Mouse (Mus musculus): ENCODE data around the gene Mybl2. TPM values are rescaled to one million over a fixed set of nuclear protein-coding genes. Genes with fewer than 3 reads are reported as not detected.

Mybl2 gene
- polyA plus RNA-seq, 1 experiment from 2014 or later, result 10.5 TPM

- H3K4me3 ChIP-seq (ENCODE audit: low read depth, low read length), result no peak overlapping the region
- no peaks in the 10 kb centered on the region for H3K9me3 ChIP-seq (replicated peaks; ENCODE audit: control insufficient read depth, low read length)
- H3K9ac ChIP-seq (ENCODE audit: low read length), result no peak overlapping the region
- WGBS, result 80% methylated on average over 3 of the region's 3 CpGs
- DNase-seq (ENCODE audit: low spot score), result no peak
- no peaks in the 10 kb centered on the region for H3K27me3 ChIP-seq (replicated peaks; ENCODE audit: control insufficient read depth, insufficient read depth, low read length)
- no peaks in the 10 kb centered on the region for H3K4me1 ChIP-seq (ENCODE audit: control insufficient read depth, insufficient read depth, low read length)
- peaks cover 43% of the 10 kb centered on the region for H3K36me3 ChIP-seq (ENCODE audit: control insufficient read depth, insufficient read depth, low read length)
- H3K27ac ChIP-seq (ENCODE audit: low read depth, low read length), result no peak overlapping the region
- no peak for ATAC-seq
- no peak overlapping the region for H3K4me2 ChIP-seq (ENCODE audit: low read length)
Observed at GRCm38 (mm10) chr2:163075234-163075633, 20.7 kb downstream of the Mybl2 start.

DNA sequence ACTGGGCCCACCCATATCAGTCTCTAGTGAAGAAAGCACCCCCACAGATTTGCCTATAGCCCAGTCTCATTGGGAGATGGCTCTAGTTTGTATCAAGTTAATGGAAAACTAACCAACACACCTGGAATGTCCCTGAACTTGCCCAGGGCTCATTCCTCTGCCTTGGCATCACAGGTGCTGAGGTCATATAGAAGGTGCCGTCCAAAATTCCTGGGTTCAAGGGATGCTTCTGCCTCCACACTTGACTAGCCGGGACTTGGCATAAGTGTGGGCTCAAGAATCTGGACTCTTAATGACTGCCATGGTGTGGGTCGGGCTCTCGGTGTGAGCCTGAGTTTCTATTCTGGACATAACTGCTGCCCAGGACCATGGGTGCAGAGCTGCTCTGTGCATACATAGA is 24.6 kb downstream of the Mybl2 start:
- no peaks in the 10 kb centered on the region for H3K4me1 ChIP-seq (ENCODE audit: control insufficient read depth, insufficient read depth, low read length)
- DNase-seq (ENCODE audit: low spot score), result no peak
- H3K27me3 ChIP-seq (replicated peaks; ENCODE audit: control insufficient read depth, insufficient read depth, low read length), result no peaks in the 10 kb centered on the region
- H3K36me3 ChIP-seq (ENCODE audit: control insufficient read depth, insufficient read depth, low read length), result peaks cover 24% of the 10 kb centered on the region
- H3K4me2 ChIP-seq (ENCODE audit: low read length), result no peak overlapping the region
- H3K9me3 ChIP-seq (replicated peaks; ENCODE audit: control insufficient read depth, low read length), result no peaks in the 10 kb centered on the region
- no peak for ATAC-seq
- WGBS, result 97% methylated on average over 4 of the region's 4 CpGs
- H3K27ac ChIP-seq (ENCODE audit: low read depth, low read length), result no peak overlapping the region
- H3K4me3 ChIP-seq (ENCODE audit: low read depth, low read length), result no peak overlapping the region
- H3K9ac ChIP-seq (ENCODE audit: low read length), result no peak overlapping the region

GRCm38 (mm10) chr2:163082591-163082990 is 28.1 kb downstream of the Mybl2 start:
- H3K9ac ChIP-seq (ENCODE audit: low read length), result no peak overlapping the region
- WGBS, result 93% methylated on average over 5 of the region's 5 CpGs
- DNase-seq (ENCODE audit: low spot score), result no peak
- H3K27ac ChIP-seq (ENCODE audit: low read depth, low read length), result no peak overlapping the region
- H3K4me3 ChIP-seq (ENCODE audit: low read depth, low read length), result no peak overlapping the region
- H3K36me3 ChIP-seq (ENCODE audit: control insufficient read depth, insufficient read depth, low read length), result 0 out of 2 replicates have a peak, but pooled peaks cover 7% of the 10 kb centered on the region
- H3K27me3 ChIP-seq (replicated peaks; ENCODE audit: control insufficient read depth, insufficient read depth, low read length), result no peaks in the 10 kb centered on the region
- no peaks in the 10 kb centered on the region for H3K9me3 ChIP-seq (replicated peaks; ENCODE audit: control insufficient read depth, low read length)
- no peaks in the 10 kb centered on the region for H3K4me1 ChIP-seq (ENCODE audit: control insufficient read depth, insufficient read depth, low read length)
- ATAC-seq, result no peak
- no peak overlapping the region for H3K4me2 ChIP-seq (ENCODE audit: low read length)

DNA sequence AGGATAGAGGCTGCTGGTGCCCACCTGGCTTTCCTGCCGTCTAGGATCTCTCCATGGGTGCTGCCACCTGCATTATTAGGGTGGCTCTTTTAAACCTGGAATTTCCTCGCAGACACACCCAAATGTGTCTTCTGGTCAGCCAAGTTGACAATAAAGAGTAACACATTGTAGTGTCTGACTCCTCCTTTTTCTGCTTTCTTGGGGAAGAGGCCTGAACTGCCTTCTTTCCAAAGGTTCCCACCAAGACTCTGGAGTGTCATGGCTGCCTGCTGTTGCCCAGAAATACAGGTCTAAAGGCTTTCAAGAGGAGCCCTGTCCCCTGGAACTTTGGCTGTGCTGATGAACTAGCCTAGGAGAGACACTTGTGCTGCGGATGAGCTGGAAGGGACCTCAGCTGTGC is 30.0 kb downstream of the Mybl2 start:
- no peak for ATAC-seq
- H3K9me3 ChIP-seq (replicated peaks; ENCODE audit: control insufficient read depth, low read length), result no peaks in the 10 kb centered on the region
- H3K4me1 ChIP-seq (ENCODE audit: control insufficient read depth, insufficient read depth, low read length), result no peaks in the 10 kb centered on the region
- H3K9ac ChIP-seq (ENCODE audit: low read length), result no peak overlapping the region
- no peak overlapping the region for H3K4me2 ChIP-seq (ENCODE audit: low read length)
- H3K27me3 ChIP-seq (replicated peaks; ENCODE audit: control insufficient read depth, insufficient read depth, low read length), result no peaks in the 10 kb centered on the region
- no peak overlapping the region for H3K4me3 ChIP-seq (ENCODE audit: low read depth, low read length)
- DNase-seq (ENCODE audit: low spot score), result no peak
- 0 out of 2 replicates have a peak, but pooled peaks cover 3% of the 10 kb centered on the region for H3K36me3 ChIP-seq (ENCODE audit: control insufficient read depth, insufficient read depth, low read length)
- no peak overlapping the region for H3K27ac ChIP-seq (ENCODE audit: low read depth, low read length)
- 92% methylated on average over 3 of the region's 3 CpGs for WGBS

DNA sequence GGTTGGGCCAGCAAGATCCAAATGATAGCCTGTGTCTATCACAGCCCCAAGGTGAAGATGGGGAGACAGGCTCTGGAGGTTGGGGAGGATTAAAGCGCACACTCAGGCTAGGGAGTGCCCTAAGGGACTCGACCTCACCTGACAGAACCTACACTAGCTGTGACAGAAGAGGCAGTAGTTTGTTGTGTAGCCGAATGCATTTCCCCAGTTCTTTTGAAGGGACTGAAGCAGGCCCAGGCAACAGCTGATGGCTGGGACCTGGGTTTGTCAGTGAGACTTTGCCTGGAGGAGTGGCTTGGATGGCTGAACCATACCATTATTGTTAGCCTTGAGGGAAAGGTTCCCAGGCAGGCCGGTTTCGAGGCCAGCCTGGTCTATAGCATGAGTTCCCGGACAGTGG is 30.6 kb downstream of the Mybl2 start:
- H3K27me3 ChIP-seq (replicated peaks; ENCODE audit: control insufficient read depth, insufficient read depth, low read length), result no peaks in the 10 kb centered on the region
- ATAC-seq, result no peak
- 86% methylated on average over 6 of the region's 6 CpGs for WGBS
- no peak overlapping the region for H3K27ac ChIP-seq (ENCODE audit: low read depth, low read length)
- H3K4me2 ChIP-seq (ENCODE audit: low read length), result no peak overlapping the region
- DNase-seq (ENCODE audit: low spot score), result no peak
- no peak overlapping the region for H3K4me3 ChIP-seq (ENCODE audit: low read depth, low read length)
- H3K4me1 ChIP-seq (ENCODE audit: control insufficient read depth, insufficient read depth, low read length), result no peaks in the 10 kb centered on the region
- H3K9ac ChIP-seq (ENCODE audit: low read length), result no peak overlapping the region
- no peaks in the 10 kb centered on the region for H3K36me3 ChIP-seq (ENCODE audit: control insufficient read depth, insufficient read depth, low read length)
- H3K9me3 ChIP-seq (replicated peaks; ENCODE audit: control insufficient read depth, low read length), result no peaks in the 10 kb centered on the region

DNA sequence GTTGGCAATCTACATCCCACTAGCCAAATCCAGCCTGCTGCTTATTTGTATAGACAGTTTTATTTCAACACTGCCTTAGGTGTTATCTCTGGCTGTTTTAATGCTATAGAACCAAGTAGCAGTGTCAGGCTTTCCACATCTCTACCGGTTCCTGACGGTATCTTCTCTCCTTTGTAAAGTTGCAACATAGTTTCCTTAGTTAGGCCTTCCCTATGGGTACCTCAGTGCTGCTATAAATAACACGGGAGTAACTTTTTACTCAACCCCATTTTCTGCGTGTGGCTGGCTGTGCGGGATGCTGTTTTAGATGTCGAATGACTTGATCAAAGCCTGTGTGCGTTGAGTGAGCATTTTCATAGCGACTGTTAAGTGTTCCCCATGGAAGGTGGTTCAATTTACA is 32.1 kb downstream of the Mybl2 start:
- Histone ChIP-seq H3K27ac (ENCODE audit: low read depth, low read length) (no peak overlapping the region), H3K4me1 (ENCODE audit: control insufficient read depth, insufficient read depth, low read length) (no peaks in the 10 kb centered on the region), H3K27me3 (replicated peaks; ENCODE audit: control insufficient read depth, insufficient read depth, low read length) (no peaks in the 10 kb centered on the region), H3K36me3 (ENCODE audit: control insufficient read depth, insufficient read depth, low read length) (no peaks in the 10 kb centered on the region), H3K4me2 (ENCODE audit: low read length) (no peak overlapping the region), H3K9ac (ENCODE audit: low read length) (no peak overlapping the region), H3K4me3 (ENCODE audit: low read depth, low read length) (no peak overlapping the region), H3K9me3 (replicated peaks; ENCODE audit: control insufficient read depth, low read length) (no peaks in the 10 kb centered on the region)
- DNase-seq (ENCODE audit: low spot score) (no peak), ATAC-seq (no peak)
- 89% methylated on average over 8 of the region's 8 CpGs for WGBS

- DNase-seq (ENCODE audit: low spot score), result no peak
- 87% methylated on average over 9 of the region's 9 CpGs for WGBS
Observed at GRCm38 (mm10) chr2:163087728-163088127, 33.2 kb downstream of the Mybl2 start, which contains the start of gene Gtsf1l. Gtsf1l (minus strand) TSS chr2:163087855.

DNA sequence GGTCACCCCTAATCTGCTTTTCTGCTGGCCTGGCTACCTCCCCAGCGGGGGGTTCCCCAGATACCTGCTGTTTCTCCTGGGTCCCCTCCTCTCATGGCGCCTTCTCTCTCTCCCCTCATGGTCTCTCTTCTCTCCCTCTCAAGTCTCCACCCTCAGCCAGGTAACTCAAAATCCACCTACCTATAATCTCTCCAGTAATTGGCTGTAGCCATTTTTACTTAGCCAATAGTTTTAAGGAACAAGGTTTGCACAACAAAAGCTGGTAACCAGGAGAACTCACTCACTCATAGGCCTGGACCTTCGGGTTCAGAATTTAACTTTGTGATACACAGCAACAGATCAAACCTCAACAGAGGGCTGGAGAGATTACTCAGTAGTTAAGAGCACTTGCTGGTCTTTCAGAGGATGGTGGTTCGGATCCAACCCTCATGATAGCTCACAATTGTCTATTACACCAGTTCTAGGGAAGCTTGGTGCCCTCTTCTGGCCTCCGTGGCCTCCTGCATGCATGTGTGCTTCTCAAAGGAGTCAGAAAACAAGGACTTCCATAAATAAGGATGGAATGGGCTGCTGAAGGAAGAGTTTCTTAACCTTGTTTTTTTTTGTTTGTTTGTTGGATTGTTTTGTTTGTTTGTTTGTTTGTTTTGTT is 35.1 kb downstream of the Mybl2 start:
- no peaks in the 10 kb centered on the region for H3K9me3 ChIP-seq (replicated peaks; ENCODE audit: control insufficient read depth, low read length)
- ATAC-seq, result no peak
- DNase-seq (ENCODE audit: low spot score), result no peak
- no peak overlapping the region for H3K27ac ChIP-seq (ENCODE audit: low read depth, low read length)
- WGBS, result 76% methylated on average over 5 of the region's 5 CpGs
- H3K4me3 ChIP-seq (ENCODE audit: low read depth, low read length), result no peak overlapping the region
- no peaks in the 10 kb centered on the region for H3K27me3 ChIP-seq (replicated peaks; ENCODE audit: control insufficient read depth, insufficient read depth, low read length)
- H3K9ac ChIP-seq (ENCODE audit: low read length), result no peak overlapping the region
- no peaks in the 10 kb centered on the region for H3K36me3 ChIP-seq (ENCODE audit: control insufficient read depth, insufficient read depth, low read length)
- no peak overlapping the region for H3K4me2 ChIP-seq (ENCODE audit: low read length)
- no peaks in the 10 kb centered on the region for H3K4me1 ChIP-seq (ENCODE audit: control insufficient read depth, insufficient read depth, low read length)

More at GRCm38 (mm10) chr2:163087728-163088127, 33.2 kb downstream of the Mybl2 start, which contains the start of gene Gtsf1l:
- no peaks in the 10 kb centered on the region for H3K9me3 ChIP-seq (replicated peaks; ENCODE audit: control insufficient read depth, low read length)
- no peak within 1 kb of the TSS for H3K4me3 ChIP-seq (ENCODE audit: low read depth, low read length)
- ATAC-seq, result no peak
- no peak within 1 kb of the TSS for H3K27ac ChIP-seq (ENCODE audit: low read depth, low read length)
- H3K4me2 ChIP-seq (ENCODE audit: low read length), result no peak within 1 kb of the TSS
- H3K4me1 ChIP-seq (ENCODE audit: control insufficient read depth, insufficient read depth, low read length), result no peaks in the 10 kb centered on the region
- no peak within 1 kb of the TSS for H3K9ac ChIP-seq (ENCODE audit: low read length)
- no peaks in the 10 kb centered on the region for H3K27me3 ChIP-seq (replicated peaks; ENCODE audit: control insufficient read depth, insufficient read depth, low read length)
- H3K36me3 ChIP-seq (ENCODE audit: control insufficient read depth, insufficient read depth, low read length), result no peaks in the 10 kb centered on the region

- no peak overlapping the region for H3K4me2 ChIP-seq (ENCODE audit: low read length)
- ATAC-seq (no peak), DNase-seq (ENCODE audit: low spot score) (no peak)
- H3K27me3 ChIP-seq (replicated peaks; ENCODE audit: control insufficient read depth, insufficient read depth, low read length), result no peaks in the 10 kb centered on the region
- H3K36me3 ChIP-seq (ENCODE audit: control insufficient read depth, insufficient read depth, low read length), result no peaks in the 10 kb centered on the region
- no peak overlapping the region for H3K9ac ChIP-seq (ENCODE audit: low read length)
- no peak overlapping the region for H3K4me3 ChIP-seq (ENCODE audit: low read depth, low read length)
- no peaks in the 10 kb centered on the region for H3K9me3 ChIP-seq (replicated peaks; ENCODE audit: control insufficient read depth, low read length)
- no peak overlapping the region for H3K27ac ChIP-seq (ENCODE audit: low read depth, low read length)
- H3K4me1 ChIP-seq (ENCODE audit: control insufficient read depth, insufficient read depth, low read length), result no peaks in the 10 kb centered on the region
- WGBS, result 91% methylated on average over 10 of the region's 10 CpGs
Observed at GRCm38 (mm10) chr2:163094909-163095308, 40.4 kb downstream of the Mybl2 start.
